Mouse (Mus musculus) hindbrain, embryonic 10.5 days (tissue): Measurements from ENCODE around the gene Cpt1a. TPM values are rescaled to one million over a fixed set of nuclear protein-coding genes. Genes with fewer than 3 reads are reported as not detected.
A peak's percentile ranks its signal among the peaks of the same experiment; 100 is the strongest.

ENCODE experiments used
- DNase-seq: peaks from one replicate; pipeline ENCODE4 v3.0.0-alpha.2; 2017; ENCODE audit warnings: low spot score
- H3K27ac ChIP-seq: fragments of 300-500 bp; sonication (generic); 2 replicates; pipeline ENCODE4 v1.5.1; 2016; ENCODE audit warnings: mild to moderate bottlenecking, moderate library complexity
- H3K27me3 ChIP-seq: fragments of 300-500 bp; sonication (generic); 2 replicates; pipeline ENCODE4 v1.6.1; 2016; ENCODE audit warnings: mild to moderate bottlenecking; ENCODE audit not compliant: poor library complexity, insufficient read depth, severe bottlenecking
- H3K36me3 ChIP-seq: fragments of 300-500 bp; sonication (generic); 2 replicates; pipeline ENCODE4 v1.6.1; 2016; ENCODE audit warnings: mild to moderate bottlenecking, moderate library complexity
- H3K4me1 ChIP-seq: fragments of 300-500 bp; sonication (generic); replicated peaks from 2 replicates; pipeline ENCODE4 v1.6.1; 2016; ENCODE audit warnings: mild to moderate bottlenecking
- H3K4me3 ChIP-seq: fragments of 300-500 bp; sonication (generic); 2 replicates; pipeline ENCODE4 v1.5.1; 2016; ENCODE audit warnings: mild to moderate bottlenecking, moderate library complexity
- H3K9me3 ChIP-seq: fragments of 300-500 bp; sonication (generic); 2 replicates; pipeline ENCODE4 v1.6.1; 2016; ENCODE audit warnings: mild to moderate bottlenecking, moderate library complexity
- WGBS: fragments of 180-500 bp; shearing (Covaris S2); methylation state at CpG from one replicate; pipeline ENCODE4 v1.1.7; 2016; 5-methylcytosine and 5-hydroxymethylcytosine counted together
- polyA plus RNA-seq: library from polyadenylated mRNA; unstranded; fragments of >200 nt; fragmentation: Nextera tagmentation; extraction: Ambion mirVana; gene quantifications from 2 replicates; pipeline ENCODE4 v1.2.1, GENCODE M21; 2016

The Cpt1a gene
- polyA plus RNA-seq, 1 experiment from 2014 or later: 5.6 TPM

- H3K4me1 ChIP-seq: 0 out of 2 replicates have a peak, but pooled peaks cover 11% of the 10 kb centered on the region
- H3K27ac ChIP-seq: 0 out of 2 replicates have a peak overlapping the region, but pooled peaks have one; percentile 12
- no peaks in the 10 kb centered on the region for H3K27me3 ChIP-seq
- 0 out of 2 replicates have a peak, but pooled peaks cover 5% of the 10 kb centered on the region for H3K9me3 ChIP-seq
- 59% methylated on average over 4 of the region's 4 CpGs for WGBS
- no peaks in the 10 kb centered on the region for H3K36me3 ChIP-seq
- no peak overlapping the region for H3K4me3 ChIP-seq
- DNase-seq: no peak
Measured at GRCm38 (mm10) chr19:3422981-3423380, 100.8 kb downstream of the Cpt1a start.

- Histone ChIP-seq H3K36me3 (no peaks in the 10 kb centered on the region), H3K27ac (no peak overlapping the region), H3K4me3 (no peak overlapping the region), H3K4me1 (peaks cover 12% of the 10 kb centered on the region; the same call in 1 of the 2 replicates), H3K27me3 (no peaks in the 10 kb centered on the region), H3K9me3 (no peaks in the 10 kb centered on the region)
- DNase-seq: no peak
- WGBS: 87% methylated on average over 2 of the region's 2 CpGs
Measured at GRCm38 (mm10) chr19:3424214-3424613, 102.1 kb downstream of the Cpt1a start.

GRCm38 (mm10) chr19:3428057-3428830, 106.1 kb downstream of the Cpt1a start:
- Histone ChIP-seq H3K9me3 (no peaks in the 10 kb centered on the region), H3K27me3 (no peaks in the 10 kb centered on the region), H3K4me3 (no peak overlapping the region), H3K36me3 (no peaks in the 10 kb centered on the region), H3K4me1 (peaks cover 10% of the 10 kb centered on the region; the same call in 1 of the 2 replicates), H3K27ac (no peak overlapping the region)
- no peak for DNase-seq
- WGBS: 86% methylated on average over 15 of the region's 15 CpGs

- WGBS: 48% methylated on average over 7 of the region's 7 CpGs
- Histone ChIP-seq H3K36me3 (no peaks in the 10 kb centered on the region), H3K27ac (peak overlapping the region; percentile 64), H3K4me3 (no peak overlapping the region), H3K9me3 (no peaks in the 10 kb centered on the region), H3K27me3 (no peaks in the 10 kb centered on the region), H3K4me1 (peaks cover 18% of the 10 kb centered on the region)
- DNase-seq: peak; percentile 12
Measured at GRCm38 (mm10) chr19:3429156-3429816, 107.2 kb downstream of the Cpt1a start.

GRCm38 (mm10) chr19:3431066-3431465, 108.9 kb downstream of the Cpt1a start:
- no peaks in the 10 kb centered on the region for H3K36me3 ChIP-seq

GRCm38 (mm10) chr19:3431969-3432368, 109.8 kb downstream of the Cpt1a start:
- DNase-seq: no peak
- Histone ChIP-seq H3K4me3 (no peak overlapping the region), H3K4me1 (peaks cover 27% of the 10 kb centered on the region), H3K36me3 (no peaks in the 10 kb centered on the region), H3K27me3 (no peaks in the 10 kb centered on the region), H3K9me3 (no peaks in the 10 kb centered on the region), H3K27ac (no peak overlapping the region)
- WGBS: 76% methylated on average over 2 of the region's 2 CpGs

More at GRCm38 (mm10) chr19:3431066-3431465, 108.9 kb downstream of the Cpt1a start:
- Histone ChIP-seq H3K4me3 (no peak overlapping the region), H3K27me3 (no peaks in the 10 kb centered on the region), H3K4me1 (peaks cover 27% of the 10 kb centered on the region), H3K27ac (no peak overlapping the region), H3K9me3 (no peaks in the 10 kb centered on the region)
- WGBS: 74% methylated on average over 7 of the region's 7 CpGs
- DNase-seq: no peak

- H3K9me3 ChIP-seq: no peaks in the 10 kb centered on the region
- H3K36me3 ChIP-seq: no peaks in the 10 kb centered on the region
- no peak overlapping the region for H3K27ac ChIP-seq
- H3K4me3 ChIP-seq: no peak overlapping the region
- WGBS: 36% methylated on average over 4 of the region's 4 CpGs
- H3K27me3 ChIP-seq: peaks cover 3% of the 10 kb centered on the region; the same call in 1 of the 2 replicates
- DNase-seq: no peak
- peaks cover 25% of the 10 kb centered on the region for H3K4me1 ChIP-seq
Measured at GRCm38 (mm10) chr19:3434124-3434523, 112.0 kb downstream of the Cpt1a start.

- 41% methylated on average over 4 of the region's 4 CpGs for WGBS
- no peaks in the 10 kb centered on the region for H3K9me3 ChIP-seq
- no peak for DNase-seq
- H3K4me1 ChIP-seq: peaks cover 20% of the 10 kb centered on the region
- peak overlapping the region; percentile 50; the same call in 1 of the 2 replicates for H3K27ac ChIP-seq
- H3K4me3 ChIP-seq: no peak overlapping the region
- peaks cover 3% of the 10 kb centered on the region; the same call in 1 of the 2 replicates for H3K27me3 ChIP-seq
- H3K36me3 ChIP-seq: no peaks in the 10 kb centered on the region
Measured at GRCm38 (mm10) chr19:3434641-3435040, 112.5 kb downstream of the Cpt1a start.

Other genes with a start within 250 kb of the Cpt1a start
- 126 and 128 TPM in 2 replicates for gene Mrpl21, start 39.4 kb upstream of the Cpt1a start, polyA plus RNA-seq
- gene Ighmbp2, start 39.3 kb upstream of the Cpt1a start, polyA plus RNA-seq: 10.9 and 11.2 TPM in 2 replicates
- gene Tesmin, start 66.5 kb downstream of the Cpt1a start, polyA plus RNA-seq: 0.22 and 0.39 TPM in 2 replicates
- gene Gal, start 92.2 kb downstream of the Cpt1a start, polyA plus RNA-seq: 1.8 and 4.8 TPM in 2 replicates